Mouse (Mus musculus): ENCODE data around the gene Olfr281.
"Not testable (repeated sequence)": the region's sequence is repeated elsewhere in the genome, so short reads cannot be mapped to it uniquely, and the experiment has no call there.

Gene Olfr281

DNA sequence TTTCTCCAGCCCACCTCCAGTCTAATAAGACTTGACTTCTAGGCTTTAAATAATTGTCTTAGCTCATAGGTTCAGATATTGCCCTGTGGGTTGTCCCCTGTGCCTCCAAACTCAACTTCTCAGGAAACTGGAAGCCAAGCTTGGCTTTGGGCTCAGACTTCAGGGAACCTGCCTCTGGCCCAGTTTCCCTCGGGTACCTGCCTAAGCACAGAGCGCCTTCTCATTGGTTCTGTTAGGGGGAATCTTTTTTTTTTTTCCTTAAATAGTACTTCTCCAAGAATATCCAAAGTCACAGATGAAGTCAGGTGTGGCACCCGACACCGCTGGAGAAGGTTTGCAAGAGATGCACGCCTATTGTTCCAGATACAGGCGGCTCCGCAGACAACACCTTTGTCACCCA, at the start of gene Olfr281:
TSS of gene Olfr281 (plus strand) at position 301 of the 400 bp plus-strand sequence.
- no peak for DNase-seq (ENCODE audit: low spot score)

DNA sequence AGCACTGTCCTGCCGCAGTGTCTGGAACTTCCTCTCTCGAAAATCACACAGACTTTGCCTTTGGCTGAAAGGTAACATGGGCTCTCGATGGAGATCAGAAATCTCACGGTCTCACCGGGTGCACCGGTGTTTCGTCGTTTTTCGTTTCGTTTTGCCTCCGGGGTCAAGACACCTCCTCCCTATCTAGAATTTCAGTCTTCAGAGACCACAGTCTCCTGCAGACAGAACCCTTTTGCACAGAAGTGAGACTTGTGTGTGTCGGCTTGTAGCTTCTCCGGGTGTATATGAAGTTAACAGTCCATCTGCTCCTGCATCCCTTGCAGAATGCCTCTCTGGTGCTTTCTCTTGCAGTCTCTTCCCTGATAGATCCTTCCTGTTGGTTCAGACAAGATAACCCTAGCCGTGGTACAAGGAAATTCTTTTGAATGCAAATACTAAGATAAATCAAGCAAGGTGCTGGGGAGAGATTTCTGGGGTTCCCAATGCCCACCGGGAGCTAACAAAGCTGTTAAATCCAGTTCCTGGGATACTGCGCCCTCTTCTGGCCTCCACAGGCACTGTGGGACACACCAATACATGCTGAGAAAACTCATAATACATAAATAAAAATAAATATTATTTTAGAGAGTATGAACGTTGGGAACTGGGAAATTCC, 43.9 kb upstream of the Olfr281 start:
- DNase-seq (ENCODE audit: low spot score) = no peak

DNA sequence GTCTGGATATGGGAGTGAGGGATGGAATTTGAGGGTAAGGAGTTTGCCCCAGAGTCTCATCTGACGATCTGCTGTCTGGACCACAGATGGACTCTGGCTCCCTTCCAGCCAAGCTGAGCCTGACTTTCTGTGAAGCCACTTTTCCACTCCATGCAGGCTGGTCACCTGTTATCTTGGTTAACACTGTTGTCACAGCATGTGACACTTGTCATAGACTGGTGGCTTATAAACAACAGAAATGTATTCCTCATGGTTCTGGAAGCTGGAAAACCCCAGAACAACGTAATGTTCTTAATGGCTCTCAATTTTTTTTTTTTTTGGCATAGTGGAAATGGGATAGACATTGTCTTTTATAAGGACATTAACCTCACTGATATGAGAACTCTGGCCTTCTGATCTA, 42.8 kb upstream of the Olfr281 start:
- no peak for DNase-seq (ENCODE audit: low spot score)

DNA sequence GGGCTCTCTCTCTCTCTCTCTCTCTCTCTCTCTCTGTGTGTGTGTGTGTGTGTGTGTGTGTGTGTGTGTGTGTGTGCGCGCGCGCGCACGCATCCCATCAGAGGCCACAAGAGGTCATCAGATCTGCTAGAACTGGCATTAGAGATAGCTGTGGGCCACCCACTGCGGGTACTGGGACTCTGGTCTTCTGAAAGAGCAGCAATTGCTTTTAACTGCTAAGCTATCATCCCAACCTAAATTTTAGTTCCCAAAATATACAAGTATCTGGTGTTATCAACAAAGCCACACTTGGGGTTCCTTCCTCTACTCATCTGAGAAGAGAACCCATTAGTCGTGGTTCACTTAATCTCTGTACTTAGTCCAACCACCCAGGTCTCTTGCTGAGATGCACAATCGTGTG, 42.1 kb upstream of the Olfr281 start:
- DNase-seq (ENCODE audit: low spot score) = no peak

DNA sequence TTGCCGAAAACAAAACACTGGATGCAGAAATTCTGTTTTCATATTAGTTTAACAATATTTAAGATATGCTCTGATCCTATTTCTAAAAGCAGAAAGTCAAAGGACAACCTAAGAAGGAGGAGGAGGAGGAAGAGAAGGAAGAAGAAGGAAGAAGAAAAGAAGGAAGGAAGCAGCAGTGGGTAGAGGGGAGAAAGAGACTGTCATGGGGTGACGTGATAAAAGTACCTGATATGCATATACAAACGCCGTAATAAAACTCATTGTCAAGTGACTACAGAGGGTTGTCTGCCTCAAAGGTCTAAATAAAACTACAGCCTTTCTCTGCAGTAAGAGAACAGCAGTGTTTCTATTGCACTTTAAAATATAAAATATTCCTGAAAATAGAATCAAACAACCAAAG, 36.4 kb upstream of the Olfr281 start:
- DNase-seq (ENCODE audit: low spot score) = no peak

DNA sequence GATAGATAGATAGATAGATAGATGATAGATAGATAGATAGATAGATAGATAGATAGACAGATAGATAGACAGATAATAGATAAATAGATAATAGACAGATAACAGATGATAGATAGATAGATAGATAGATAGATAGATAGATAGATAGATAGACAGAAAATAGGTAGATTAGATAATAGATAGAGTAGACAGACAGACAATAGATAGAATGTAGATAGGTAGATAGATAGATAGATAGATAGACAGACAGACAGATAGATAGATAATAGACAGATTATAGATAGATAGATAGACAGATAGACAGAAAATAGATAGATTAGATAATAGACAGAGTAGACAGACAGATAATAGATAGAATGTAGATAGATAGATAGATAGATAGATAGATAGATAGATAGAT, 35.6 kb upstream of the Olfr281 start:
- DNase-seq (ENCODE audit: low spot score) = not testable (repeated sequence)

DNA sequence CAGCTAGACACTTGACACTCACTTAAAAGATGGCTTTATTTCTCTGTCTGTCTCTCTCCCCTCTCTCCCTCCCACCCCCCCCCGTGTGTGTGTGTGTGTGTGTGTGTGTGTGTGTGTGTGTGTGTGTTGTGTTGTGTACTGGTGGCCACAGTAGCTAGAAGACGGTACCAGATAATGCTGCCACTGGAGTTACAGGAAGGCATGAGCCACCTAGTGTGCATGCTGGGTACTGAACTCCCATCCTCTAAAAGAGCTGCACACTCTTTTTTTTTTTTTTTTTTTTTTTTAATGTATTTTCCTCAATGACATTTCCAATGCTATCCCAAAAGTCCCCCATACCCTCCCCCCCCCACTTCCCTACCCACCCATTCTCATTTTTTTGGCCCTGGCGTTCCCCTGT, 35.1 kb upstream of the Olfr281 start:
- DNase-seq (ENCODE audit: low spot score) = peak; percentile 17

DNA sequence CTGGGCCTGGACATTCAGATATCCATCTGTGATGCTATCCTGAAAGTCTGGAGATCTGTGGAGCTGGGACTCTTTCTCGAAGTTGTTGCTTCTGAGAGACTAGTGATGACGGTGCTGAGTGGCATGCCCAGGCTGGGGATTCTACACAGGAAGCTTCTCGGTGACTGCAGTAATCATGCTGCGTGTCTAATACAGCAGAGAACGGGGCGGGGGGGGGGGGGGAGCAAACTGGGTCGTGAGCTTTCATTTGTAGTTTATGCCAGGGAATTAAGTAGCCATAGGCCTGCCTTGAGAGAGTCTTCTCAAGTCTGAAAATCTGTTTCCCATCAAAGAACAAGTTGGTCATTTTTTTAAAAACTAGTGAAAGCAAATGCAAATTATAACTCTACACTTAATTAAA, 34.3 kb upstream of the Olfr281 start:
- no peak for DNase-seq (ENCODE audit: low spot score)

DNA sequence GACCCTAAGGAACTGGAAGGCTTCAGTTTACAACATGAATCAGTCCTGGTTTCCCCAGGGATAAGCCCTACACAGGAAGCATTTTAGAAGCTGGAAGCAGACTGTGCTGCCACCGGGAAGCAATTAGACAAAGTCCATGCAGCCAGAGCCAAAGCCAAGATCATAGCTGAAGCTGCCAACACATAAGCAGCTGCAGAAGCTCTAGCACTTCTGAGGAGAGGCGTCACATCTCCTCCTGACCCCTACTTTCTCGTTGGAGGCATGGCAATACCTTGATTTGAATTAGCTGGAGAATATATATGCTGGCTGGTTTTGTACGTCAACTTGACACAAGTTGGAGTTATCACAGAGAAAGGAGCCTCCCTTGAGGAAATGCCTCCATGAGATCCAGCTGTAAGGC, 31.5 kb upstream of the Olfr281 start:
- DNase-seq (ENCODE audit: low spot score) = no peak

DNA sequence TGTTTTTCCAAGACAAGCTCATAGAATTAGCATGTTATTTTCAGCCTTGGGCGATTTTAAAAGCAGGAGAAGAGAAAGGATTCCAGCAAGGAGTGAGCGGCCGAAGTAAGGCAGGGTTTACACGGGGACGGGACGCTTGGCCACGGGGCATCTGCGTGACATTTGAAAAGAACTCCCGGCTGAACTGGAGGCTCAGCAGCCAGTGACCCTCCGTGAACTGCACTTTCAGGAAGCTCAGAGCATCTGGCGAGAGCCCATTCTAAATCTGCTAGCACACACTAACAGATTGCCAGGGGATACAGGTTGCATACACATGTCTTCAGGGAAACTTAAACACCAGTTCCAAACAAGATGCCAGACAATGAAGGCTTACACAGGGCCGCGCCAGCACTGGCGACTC, 28.1 kb upstream of the Olfr281 start:
- DNase-seq (ENCODE audit: low spot score) = no peak

DNA sequence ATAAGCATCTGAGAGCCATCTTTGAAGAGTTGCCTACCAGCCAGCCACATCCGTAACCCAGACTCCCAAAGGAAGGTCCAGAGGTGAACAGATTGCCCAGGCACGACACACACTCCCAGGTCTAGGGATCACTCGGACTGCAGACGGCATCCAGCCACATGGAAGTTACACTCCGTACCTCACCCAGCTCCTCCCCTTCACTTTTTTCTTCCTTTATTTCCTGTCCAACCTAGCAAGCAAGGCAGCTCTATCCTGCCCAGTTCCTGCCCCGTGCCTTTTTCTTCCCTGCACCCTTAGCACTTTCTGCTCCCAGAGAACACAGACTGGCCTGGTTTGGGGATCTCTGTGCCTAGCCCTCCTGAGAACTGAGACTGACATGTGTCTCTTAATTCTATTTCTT, 27.6 kb upstream of the Olfr281 start:
- DNase-seq (ENCODE audit: low spot score) = no peak

DNA sequence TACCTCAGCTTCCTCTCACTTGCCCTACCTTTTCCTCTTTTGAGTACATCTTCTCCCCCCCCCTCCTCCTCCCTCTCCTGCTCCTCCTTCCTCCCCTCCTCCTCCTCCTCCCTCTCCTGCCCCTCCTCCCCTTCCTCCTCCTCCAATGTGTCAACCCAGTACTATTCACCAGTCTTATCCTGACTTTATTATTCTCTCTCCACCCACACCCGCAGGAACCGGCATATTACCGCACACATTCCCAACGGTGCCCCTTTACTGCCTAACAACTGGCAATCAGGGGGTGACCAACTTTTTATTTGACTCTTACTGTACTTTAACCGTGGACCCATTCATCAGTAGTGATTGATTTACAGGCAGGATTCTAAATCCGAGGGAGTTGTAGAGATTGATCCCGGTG, 27.2 kb upstream of the Olfr281 start:
- no peak for DNase-seq (ENCODE audit: low spot score)

DNA sequence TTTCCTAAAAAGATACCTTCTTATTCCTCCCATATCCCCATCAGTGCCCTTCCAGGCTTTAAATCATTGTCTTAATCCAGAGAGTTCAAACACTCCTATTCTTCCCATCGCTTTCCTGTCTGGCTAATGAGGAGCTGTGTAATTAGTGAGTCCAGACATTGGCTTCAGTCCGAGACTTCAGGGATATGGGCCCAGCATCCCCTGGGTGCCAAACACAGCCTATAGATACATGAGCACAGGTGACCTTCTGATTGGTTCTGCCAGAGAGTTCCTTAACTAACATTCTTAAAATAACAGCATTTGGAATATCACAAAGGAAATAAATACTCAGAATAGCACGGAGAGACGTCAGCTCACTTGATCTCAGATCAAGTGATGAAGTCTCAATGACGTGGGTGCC, 21.5 kb upstream of the Olfr281 start, which contains the start of gene Olfr282:
TSS of gene Olfr282 (plus strand) at position 301 of the 400 bp plus-strand sequence.
- DNase-seq (ENCODE audit: low spot score) = not testable (repeated sequence)

DNA sequence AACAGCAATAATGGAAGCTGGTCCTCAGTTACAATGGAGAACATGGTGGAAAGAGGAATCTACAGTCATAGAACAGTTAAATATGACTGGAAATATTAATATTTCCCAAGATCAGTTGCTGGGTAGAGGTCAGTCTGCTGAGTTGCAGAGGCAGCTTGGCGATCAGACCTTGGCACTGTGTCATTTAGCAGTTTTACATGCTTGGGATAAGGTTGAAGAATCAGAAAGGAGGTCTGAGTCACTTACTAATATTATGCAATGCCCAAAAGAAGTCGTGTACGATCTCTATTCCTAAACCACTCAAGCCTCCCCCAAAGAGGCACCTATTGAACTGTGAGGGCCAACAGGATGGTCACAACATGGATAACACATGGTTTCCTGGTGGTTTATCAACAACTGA, 7.8 kb upstream of the Olfr281 start:
- peak; percentile 61 for DNase-seq (ENCODE audit: low spot score)

DNA sequence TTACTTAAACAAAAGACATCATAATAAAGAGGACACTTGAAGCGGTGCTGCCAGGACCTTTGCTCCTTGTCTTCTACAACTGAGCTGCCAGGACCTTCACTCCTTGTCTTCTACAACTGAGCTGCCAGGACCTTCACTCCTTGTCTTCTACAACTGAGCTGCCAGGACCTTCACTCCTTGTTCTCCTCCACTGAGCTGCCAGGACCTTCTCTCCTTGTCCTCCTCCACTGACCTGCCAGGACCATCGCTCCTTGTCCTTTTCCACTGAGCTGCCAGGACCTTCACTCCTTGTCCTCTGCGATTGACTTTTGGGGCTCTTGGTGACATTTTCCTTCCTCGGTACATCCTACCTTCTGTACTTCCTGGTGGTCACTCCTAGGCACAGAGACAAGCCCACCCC, 3.9 kb upstream of the Olfr281 start:
- DNase-seq (ENCODE audit: low spot score) = no peak

DNA sequence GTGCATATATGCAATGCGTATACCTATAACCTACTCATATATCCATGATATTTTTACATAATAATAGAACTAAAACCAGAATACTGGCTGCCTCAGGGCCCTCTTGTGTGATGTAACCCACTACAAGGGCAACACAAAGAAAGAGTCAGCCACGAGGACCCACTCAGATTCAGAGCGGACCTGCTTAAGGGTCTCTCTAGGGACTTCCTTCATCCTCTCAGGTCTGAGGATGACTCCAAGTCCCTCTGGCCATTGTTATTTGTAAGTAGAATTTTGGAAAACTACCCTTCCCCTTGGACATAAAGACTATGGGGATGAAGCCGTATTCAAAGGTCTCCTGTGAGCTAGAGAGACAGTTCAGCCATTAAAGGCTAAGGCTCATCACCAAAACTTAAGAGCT, 17.2 kb downstream of the Olfr281 start, which contains the start of gene OR5BS1P:
TSS of gene OR5BS1P (plus strand) at position 301 of the 400 bp plus-strand sequence.
- DNase-seq (ENCODE audit: low spot score) = no peak

DNA sequence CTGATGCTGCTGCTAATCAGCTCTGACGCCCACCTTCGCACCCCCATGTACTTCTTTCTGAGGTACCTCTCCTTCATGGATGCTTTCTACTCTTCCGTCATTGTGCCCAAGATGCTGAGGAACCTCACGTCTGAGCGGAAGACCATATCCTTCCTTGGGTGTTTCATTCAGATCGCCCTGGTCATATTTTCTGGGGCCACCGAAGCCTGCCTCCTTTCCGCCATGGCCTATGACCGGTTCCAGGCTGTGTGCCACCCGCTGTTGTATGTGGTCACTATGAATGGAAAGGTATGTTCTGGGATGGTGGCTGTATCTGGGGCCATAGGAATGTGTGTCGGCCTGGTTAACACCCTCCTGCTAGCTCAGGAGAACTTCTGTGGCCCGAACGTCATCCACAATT, 19.2 kb downstream of the Olfr281 start:
- DNase-seq (ENCODE audit: low spot score) = no peak

DNA sequence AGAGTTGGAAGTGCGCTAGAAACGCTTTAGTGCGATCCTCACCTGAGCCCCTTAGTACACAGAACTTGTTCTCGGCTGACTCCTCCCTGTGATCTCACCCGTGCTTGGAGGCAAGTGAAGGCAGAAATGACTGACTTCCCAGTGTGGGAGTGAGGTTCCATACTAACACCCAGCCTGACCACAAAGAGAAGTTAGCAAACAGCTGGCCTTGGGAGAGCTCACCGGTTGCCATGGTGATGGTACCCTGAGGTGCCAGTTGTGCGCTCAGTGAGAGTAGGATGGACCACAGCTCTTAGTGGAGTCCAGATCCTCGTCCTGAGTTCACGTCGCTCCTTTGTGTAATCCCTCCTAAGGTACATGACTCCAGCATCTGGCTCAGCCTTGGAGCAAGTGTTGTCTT, 22.6 kb downstream of the Olfr281 start:
- DNase-seq (ENCODE audit: low spot score) = no peak

DNA sequence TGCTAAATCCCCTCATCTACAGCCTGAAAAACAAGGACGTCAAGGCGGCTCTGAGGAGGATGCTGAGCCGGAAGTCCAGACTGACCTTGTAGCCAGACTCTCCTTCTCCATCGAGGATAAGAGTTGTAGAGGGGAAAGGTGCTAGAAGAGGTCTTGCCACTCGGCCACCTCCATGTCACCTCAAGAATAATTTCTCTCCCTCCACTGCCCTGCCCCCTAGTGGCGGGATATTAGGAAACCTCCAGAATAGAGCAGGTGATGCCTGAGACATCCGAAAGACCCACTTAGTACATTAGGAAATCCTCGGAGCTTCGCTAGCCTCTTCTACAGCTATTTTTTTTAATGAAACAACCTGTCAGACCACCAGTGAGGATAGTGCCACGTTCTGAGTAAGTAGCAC, 23.0 kb downstream of the Olfr281 start:
- peak; percentile 40 for DNase-seq (ENCODE audit: low spot score)

DNA sequence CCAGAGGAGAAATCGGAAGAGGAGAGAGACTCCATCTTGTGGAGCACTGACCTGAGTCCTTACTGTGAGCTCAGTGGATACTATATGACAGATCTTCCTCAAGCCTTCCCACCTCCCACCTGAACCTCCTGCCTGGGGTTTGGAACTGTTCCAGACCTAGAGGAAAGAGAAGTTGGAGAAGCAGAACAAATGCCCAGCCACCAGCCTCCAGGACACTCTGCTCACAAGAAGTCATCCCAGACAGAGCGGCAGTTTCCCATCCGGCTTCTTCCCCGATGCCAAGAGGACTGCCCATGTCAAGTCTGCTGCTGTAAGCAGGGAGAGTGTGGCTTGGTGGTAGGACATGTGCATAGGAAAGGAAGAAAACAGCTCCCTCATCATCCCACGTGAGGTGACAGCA, 23.9 kb downstream of the Olfr281 start:
- DNase-seq (ENCODE audit: low spot score) = no peak

DNA sequence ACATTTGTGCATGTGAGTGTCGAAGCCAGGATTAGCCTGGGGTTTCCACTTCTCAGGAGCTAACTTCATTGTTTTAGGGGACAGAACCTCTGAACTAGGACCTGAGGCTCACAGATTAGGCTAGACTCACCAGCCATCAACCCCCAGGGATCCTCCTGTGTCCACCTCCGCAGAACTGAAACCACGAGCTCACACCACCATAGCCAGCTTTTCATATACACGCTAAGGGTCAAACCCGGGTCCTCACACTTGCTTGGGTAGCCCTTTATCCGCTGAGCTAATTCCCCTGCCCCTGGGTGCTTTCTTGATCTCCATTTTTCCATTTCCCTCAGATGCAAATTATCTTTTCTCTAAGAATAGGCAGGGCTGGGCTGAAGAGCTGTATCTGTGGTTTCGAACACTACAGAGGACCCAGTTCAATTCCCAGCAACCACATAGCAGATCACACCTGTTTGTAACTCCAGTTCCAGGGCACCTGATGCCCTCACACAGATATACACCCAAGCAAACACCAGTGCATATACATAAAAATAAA, 27.2 kb downstream of the Olfr281 start:
- DNase-seq (ENCODE audit: low spot score) = no peak

DNA sequence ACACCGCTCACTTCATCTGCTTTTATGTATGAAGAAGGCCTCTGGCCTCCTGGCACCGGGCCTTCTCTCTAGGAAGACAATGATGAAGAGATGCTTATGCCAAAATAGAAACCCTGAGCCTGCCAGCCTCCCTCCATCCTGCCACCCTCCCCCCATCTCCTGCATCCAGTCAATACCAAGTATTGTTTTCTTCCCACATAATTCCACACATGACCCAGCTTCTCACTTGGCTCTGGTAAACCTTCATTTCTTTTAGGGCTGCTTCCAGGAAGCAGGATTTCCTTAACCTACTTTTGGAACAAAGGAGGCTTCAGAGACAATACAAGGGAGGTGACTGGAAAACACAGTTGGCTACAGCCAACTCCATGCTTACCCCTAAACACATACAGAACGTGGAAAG, 30.3 kb downstream of the Olfr281 start, which contains the start of gene Lalba:
TSS of gene Lalba (minus strand) at position 21 of the 400 bp plus-strand sequence.
- DNase-seq (ENCODE audit: low spot score) = no peak

DNA sequence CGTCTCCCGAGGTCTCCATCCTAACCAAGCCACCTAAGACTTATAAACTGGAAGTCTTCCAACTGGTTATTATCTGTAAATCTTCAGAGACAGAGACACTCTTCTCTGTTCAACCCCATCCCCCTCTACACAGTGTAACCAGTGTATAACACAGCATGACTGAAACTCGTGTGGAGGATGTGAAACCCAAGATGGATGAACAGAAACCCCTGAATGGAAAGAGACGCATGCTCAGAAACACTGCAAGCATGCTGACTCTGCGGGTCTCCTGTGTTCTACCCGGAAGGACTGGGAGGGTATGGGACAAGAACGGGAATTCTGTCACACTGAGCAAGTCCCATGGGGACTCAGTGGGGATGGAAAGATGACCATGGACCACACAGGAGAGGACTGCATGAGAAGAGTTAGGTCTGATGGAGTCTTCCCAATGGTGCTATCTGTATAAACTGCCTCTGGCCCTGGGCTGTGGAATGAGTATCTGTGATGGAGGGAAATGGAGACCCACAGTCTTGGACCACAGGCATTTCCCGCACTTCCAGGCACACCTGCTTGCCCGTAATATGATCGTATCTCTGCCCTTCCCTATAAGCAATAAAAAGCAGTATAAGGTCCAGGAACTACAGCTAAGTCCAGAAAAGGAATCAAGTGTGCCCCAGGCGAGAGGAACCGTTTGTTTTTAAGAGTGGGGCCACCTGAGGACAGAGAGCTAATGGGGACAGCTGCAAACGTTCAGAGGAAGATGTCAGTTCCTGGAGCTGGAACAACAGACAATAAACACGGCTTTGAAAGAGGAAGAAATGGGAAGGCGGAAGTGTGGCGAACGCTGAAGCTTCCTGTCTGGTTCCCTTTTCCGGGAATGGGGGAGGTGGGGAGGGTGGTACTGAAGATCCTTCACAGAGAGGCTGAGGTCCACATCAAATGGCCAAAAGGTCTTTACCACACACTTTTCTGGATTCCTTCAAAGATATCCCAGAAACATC, 31.8 kb downstream of the Olfr281 start:
- no peak for DNase-seq (ENCODE audit: low spot score)

Data from adipocyte (in vitro differentiated cells).